Mouse (Mus musculus) cortical plate, adult 2 months (tissue): ENCODE data around the gene Prtn3. TPM values are rescaled to one million over a fixed set of nuclear protein-coding genes. Genes with fewer than 3 reads are reported as not detected.
"Not testable (repeated sequence)": the region's sequence is repeated elsewhere in the genome, so short reads cannot be mapped to it uniquely, and the experiment has no call there.

Source experiments
- H3K27ac ChIP-seq: fragments of 200-500 bp; 2 replicates; pipeline ENCODE4 v1.5.1; 2012; ENCODE audit warnings: low read length, control low read depth, inconsistent platforms; ENCODE audit not compliant: insufficient read depth
- H3K4me1 ChIP-seq: fragments of 200-500 bp; 2 replicates; pipeline ENCODE4 v1.6.1; 2011; ENCODE audit warnings: low read length; ENCODE audit not compliant: control insufficient read depth, insufficient read depth
- H3K4me3 ChIP-seq: fragments of 200-500 bp; 2 replicates; pipeline ENCODE4 v1.5.1; 2011; ENCODE audit warnings: mild to moderate bottlenecking, low read length, control low read depth; ENCODE audit not compliant: insufficient read depth
- CTCF ChIP-seq: fragments of 200-500 bp; IDR thresholded peaks from 2 replicates; pipeline ENCODE4 v1.5.1; 2011; ENCODE audit warnings: mild to moderate bottlenecking, control low read depth, low read length; ENCODE audit not compliant: insufficient read depth; ENCODE audit errors: extremely low read depth
- POLR2A ChIP-seq: fragments of 200-500 bp; IDR thresholded peaks from 2 replicates; pipeline ENCODE4 v1.6.1; 2011; ENCODE audit warnings: mild to moderate bottlenecking, low read length, control low read depth; ENCODE audit not compliant: insufficient read depth; ENCODE audit errors: extremely low read depth
- polyA plus RNA-seq: library from polyadenylated mRNA; depleted of rRNA; stranded (reverse); fragments of >200 nt; gene quantifications from 2 replicates; pipeline ENCODE4 v1.2.3, GENCODE M21; 2012

The Prtn3 gene
- polyA plus RNA-seq, 1 experiment: 4.3 TPM

DNA sequence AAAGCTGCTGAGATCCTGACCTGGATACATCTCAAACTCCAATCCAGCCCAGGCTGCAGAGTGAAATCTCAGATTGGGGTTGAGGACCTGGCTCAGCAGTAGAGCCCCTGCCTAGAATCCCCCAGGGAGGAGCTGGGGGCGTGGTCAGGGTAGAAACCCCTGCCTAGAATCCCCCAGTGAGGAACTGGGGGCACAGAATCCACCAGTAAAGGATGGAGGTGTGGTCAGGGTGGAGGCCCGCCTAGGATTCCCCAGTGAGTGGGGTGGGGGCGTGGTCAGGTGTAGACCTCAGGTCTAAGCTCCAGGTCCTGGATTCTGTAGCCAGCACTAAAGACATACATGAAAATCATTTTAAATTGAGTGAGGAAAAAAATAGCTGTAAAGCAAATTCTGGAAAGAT, 1.4 kb upstream of the Prtn3 start:
- Histone ChIP-seq H3K4me1 (no peaks in the 10 kb centered on the region), H3K27ac (no peak overlapping the region), H3K4me3 (peak overlapping the region; percentile 86; the same call in 1 of the 2 replicates)
- no peak for TF ChIP-seq POLR2A
- TF ChIP-seq CTCF: no peak

DNA sequence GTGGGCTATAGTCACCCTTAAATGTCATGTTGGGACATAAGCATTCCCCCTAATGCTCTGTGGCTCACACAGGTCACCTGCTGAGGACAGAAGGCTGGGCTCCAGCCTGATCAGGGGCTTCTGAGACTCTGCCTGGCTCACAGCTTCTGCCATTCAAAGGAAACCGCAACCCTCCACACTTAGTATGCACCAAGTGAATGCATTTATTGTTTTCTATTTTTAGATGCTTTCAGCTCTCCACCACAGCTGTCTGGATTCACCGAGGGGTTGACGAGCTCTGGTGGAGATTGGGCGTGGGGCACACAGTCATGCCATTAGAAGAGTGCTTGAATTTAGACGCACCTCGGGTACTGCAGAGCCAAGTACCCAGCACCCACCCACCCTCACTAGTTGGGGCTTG, 963 bp upstream of the Prtn3 start:
- Histone ChIP-seq H3K27ac (no peak overlapping the region), H3K4me1 (no peaks in the 10 kb centered on the region), H3K4me3 (peak overlapping the region; percentile 86)
- no peak for TF ChIP-seq CTCF
- no peak for TF ChIP-seq POLR2A

DNA sequence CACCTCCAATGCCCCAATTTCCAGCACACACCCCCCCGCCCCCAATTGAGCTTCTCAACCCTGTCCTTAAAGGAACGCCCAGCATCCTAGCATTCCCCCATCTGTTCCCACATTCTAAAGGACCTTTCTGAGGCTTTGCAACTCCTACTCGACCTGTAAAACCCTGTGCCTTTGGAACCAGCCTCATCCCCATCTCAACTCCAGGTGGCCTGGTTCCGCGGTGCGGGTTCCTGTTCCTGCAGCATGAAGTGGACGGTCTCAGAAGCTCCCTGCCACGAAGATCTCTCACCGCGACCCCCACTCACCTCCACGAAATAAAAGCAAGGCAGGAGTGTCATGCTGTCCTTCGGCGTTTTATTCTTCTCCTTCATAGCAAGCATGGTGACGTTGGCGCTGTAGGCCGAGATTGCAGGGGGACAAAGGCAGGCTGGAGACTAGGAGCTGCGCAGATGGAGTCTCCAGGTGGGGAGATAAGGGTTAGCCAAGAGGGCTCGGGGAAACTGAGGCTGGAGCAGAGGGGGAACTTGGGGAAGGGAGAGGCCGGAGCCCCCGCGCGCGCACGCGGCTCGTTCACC, 474 bp upstream of the Prtn3 start:
- Histone ChIP-seq H3K27ac (peak overlapping the region; percentile 55), H3K4me3 (peak overlapping the region; percentile 86), H3K4me1 (no peaks in the 10 kb centered on the region)
- no peak for TF ChIP-seq POLR2A
- no peak for TF ChIP-seq CTCF

- TF ChIP-seq POLR2A: no peak
- no peak for TF ChIP-seq CTCF
- H3K4me1 ChIP-seq: no peaks in the 10 kb centered on the region
- no peak overlapping the region for H3K27ac ChIP-seq
- no peak overlapping the region for H3K4me3 ChIP-seq
Observed at GRCm38 (mm10) chr10:79877174-79877573, 2.9 kb downstream of the Prtn3 start.

DNA sequence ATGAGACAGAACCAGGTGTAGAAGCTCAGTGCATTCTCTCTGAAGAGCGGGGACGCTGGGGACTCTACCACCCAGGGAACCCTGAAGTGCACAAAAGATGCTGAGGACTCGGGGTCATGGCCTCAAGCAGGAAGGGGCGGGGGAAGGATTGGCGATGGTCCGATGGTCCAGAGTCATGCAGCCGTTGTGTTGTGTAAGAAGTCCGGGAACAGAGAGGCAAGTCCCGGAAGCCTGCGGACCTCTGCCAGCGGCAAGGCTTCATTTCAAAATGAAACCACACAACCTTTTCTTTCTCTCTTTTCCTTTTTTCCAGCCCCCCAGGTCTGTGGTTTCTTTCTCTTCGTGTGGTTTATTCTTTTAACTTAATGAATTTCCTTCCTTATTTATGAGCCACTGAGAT, 3.5 kb downstream of the Prtn3 start:
- Histone ChIP-seq H3K4me1 (no peaks in the 10 kb centered on the region), H3K27ac (no peak overlapping the region), H3K4me3 (no peak overlapping the region)
- TF ChIP-seq CTCF (no peak), POLR2A (no peak)

DNA sequence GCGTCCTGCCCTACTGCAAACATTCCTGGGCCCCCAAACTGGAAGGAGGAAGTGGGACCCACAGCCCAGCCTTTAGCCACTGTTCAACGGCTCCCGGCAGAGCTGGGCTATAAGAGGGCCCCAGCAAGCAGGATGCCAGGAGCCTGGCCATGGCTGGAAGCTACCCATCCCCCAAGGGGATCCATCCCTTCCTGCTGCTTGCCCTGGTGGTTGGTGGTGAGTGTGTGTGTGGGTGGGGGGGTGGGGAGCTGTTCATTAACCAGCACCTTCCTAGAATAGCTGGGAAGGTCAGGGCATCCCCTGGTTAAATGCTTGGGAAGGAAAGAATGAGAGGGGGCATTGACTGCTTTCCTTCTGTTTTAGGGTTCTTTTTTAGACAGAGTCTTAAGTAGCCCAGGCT, 5.3 kb downstream of the Prtn3 start:
- H3K27ac ChIP-seq: no peak overlapping the region
- TF ChIP-seq POLR2A (no peak), CTCF (no peak)
- H3K4me1 ChIP-seq: no peaks in the 10 kb centered on the region
- no peak overlapping the region for H3K4me3 ChIP-seq

GRCm38 (mm10) chr10:79880721-79881120, 6.4 kb downstream of the Prtn3 start:
- H3K4me1 ChIP-seq: no peaks in the 10 kb centered on the region
- H3K4me3 ChIP-seq: no peak overlapping the region
- H3K27ac ChIP-seq: no peak overlapping the region
- TF ChIP-seq CTCF (no peak), POLR2A (no peak)

DNA sequence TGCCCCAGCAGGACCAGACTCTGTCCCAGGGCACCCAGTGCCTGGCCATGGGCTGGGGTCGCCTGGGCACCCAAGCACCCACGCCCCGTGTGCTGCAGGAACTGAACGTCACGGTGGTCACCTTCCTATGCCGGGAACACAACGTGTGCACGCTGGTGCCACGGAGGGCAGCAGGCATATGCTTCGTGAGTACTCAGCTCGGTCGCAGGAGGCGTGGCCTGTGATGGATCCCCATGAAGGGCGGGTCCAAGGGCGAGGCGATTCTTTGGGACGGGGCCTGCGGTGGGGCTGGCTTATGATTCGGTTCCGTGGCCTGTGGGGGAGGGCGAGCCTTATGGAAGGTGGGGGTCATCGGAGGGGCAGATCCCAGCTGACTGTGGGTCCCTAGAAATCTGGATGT, 7.7 kb downstream of the Prtn3 start:
- Histone ChIP-seq H3K27ac (no peak overlapping the region), H3K4me1 (no peaks in the 10 kb centered on the region), H3K4me3 (no peak overlapping the region)
- TF ChIP-seq CTCF: no peak
- TF ChIP-seq POLR2A: no peak

- Histone ChIP-seq H3K27ac (no peak overlapping the region), H3K4me3 (no peak overlapping the region), H3K4me1 (no peaks in the 10 kb centered on the region)
- TF ChIP-seq CTCF: peak; percentile 85
- TF ChIP-seq POLR2A: no peak
Observed at GRCm38 (mm10) chr10:79883297-79884084, 9.2 kb downstream of the Prtn3 start.

GRCm38 (mm10) chr10:79884446-79884845, 10.2 kb downstream of the Prtn3 start:
- TF ChIP-seq POLR2A: no peak
- no peak for TF ChIP-seq CTCF
- H3K27ac ChIP-seq: no peak overlapping the region
- no peaks in the 10 kb centered on the region for H3K4me1 ChIP-seq
- H3K4me3 ChIP-seq: no peak overlapping the region

DNA sequence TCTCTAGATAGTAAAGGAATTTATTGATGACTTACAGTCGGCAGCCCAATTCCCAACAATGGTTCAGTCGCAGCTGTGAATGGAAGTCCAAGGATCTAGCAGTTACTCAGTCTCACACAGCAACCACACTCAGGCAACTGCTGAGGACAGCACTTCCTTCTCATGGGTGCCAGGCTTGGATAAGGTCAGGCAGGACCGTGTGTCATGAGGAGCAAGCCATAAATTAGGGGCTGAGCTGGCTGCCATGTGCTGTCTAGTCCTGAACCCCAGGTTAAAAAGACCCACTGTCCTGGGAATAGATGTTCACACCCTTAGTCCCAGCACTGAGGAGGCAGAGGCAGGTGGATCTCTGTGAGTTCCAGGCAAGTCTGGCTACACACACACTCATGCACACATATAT, 10.7 kb downstream of the Prtn3 start:
- H3K4me3 ChIP-seq, H3K4me1 ChIP-seq, H3K27ac ChIP-seq: not testable (repeated sequence)
